Mouse (Mus musculus): Measurements from ENCODE around the gene Slc22a16. TPM values are rescaled to one million over a fixed set of nuclear protein-coding genes. Genes with fewer than 3 reads are reported as not detected.

Gene Slc22a16
- total RNA-seq, 1 experiment, result not detected

DNA sequence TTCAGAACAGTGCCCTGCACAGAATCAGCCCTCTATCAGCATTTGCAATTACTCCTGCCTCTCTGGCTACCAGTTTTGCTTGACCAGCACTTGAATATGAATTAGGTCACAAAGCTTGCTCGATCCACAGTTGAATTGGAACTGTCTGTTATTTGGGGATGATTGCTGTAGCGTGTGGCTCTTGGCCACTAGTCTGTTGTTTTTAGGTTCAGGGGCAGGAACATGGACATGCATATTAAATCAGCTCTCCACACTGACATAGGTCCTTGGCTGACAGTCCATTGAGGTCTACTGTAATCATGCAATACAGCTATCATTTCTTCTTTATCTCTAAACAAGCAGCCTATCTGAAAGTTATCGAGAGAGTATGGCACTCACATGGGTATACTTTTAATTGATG, 62.0 kb downstream of the Slc22a16 start:
- no peaks in the 10 kb centered on the region for H3K4me1 ChIP-seq (ENCODE audit: control insufficient read depth in 2 of 2, insufficient read depth in 2 of 2, low read length in 2 of 2, poor library complexity in 1 of 2)
- H3K9me3 ChIP-seq (ENCODE audit: control insufficient read depth, insufficient read depth, low read depth, low read length), result no peaks in the 10 kb centered on the region
- in situ Hi-C loops (cut with MboI; ENCODE audit: low sequenced_read_pairs in 2 of 2, unreplicated experiment in 2 of 2), result no loop called here
- H3K36me3 ChIP-seq (ENCODE audit: control insufficient read depth, insufficient read depth, low read length, poor library complexity, severe bottlenecking), result no peaks in the 10 kb centered on the region
- TF ChIP-seq CHD2 (IDR thresholded peaks at IDR 0.05; ENCODE audit: low read depth, low read length), result no peak
- TF ChIP-seq ZNF384 (IDR thresholded peaks at IDR 0.05; ENCODE audit: low read depth, low read length), result no peak
- TF ChIP-seq ZC3H11A (IDR thresholded peaks at IDR 0.05; ENCODE audit: borderline replicate concordance, low read depth, low read length), result no peak
- TF ChIP-seq MAFK (IDR thresholded peaks at IDR 0.05; ENCODE audit: insufficient read depth, low read depth, low read length), result no peak
- TF ChIP-seq HCFC1 (IDR thresholded peaks at IDR 0.05; ENCODE audit: borderline replicate concordance, insufficient read depth, low read length), result no peak
- H3K9ac ChIP-seq (ENCODE audit: insufficient read depth, low read depth, low read length, poor library complexity, severe bottlenecking), result no peak overlapping the region
- no peak for DNase-seq (ENCODE audit: low read depth, low spot score)
- H3K27ac ChIP-seq (ENCODE audit: insufficient read depth, low read depth, low read length, poor library complexity, severe bottlenecking), result no peak overlapping the region
- no peak overlapping the region for H3K4me3 ChIP-seq (ENCODE audit: insufficient read depth in 1 of 2, low read depth in 1 of 2, low read length in 2 of 2, poor library complexity in 1 of 2, severe bottlenecking in 1 of 2)

DNA sequence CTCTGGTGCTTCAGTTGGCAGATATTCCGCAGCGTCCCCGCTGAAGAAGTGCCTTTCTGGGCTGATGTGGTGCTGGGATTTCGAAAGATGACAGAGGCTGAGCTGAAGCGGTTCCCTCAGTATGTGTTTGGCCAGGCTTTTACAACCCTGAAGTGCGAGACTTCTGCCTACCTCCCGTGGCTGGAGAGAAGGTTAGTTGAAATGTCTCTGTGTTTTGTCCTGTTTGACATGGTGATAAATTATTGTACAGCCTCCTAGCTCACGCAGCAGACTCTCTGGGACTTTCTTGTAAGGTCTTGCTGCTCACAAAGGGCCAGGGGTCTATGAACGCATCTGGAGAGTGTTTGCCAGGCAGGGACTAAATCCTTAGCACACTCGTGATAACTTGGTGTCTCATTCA, 67.2 kb downstream of the Slc22a16 start:
- no peaks in the 10 kb centered on the region for H3K9me3 ChIP-seq (ENCODE audit: control insufficient read depth, insufficient read depth, low read depth, low read length)
- no peak overlapping the region for H3K9ac ChIP-seq (ENCODE audit: insufficient read depth, low read depth, low read length, poor library complexity, severe bottlenecking)
- no peak for DNase-seq (ENCODE audit: low read depth, low spot score)
- no peak overlapping the region for H3K27ac ChIP-seq (ENCODE audit: insufficient read depth, low read depth, low read length, poor library complexity, severe bottlenecking)
- TF ChIP-seq MAFK (IDR thresholded peaks at IDR 0.05; ENCODE audit: insufficient read depth, low read depth, low read length) (no peak), ZNF384 (IDR thresholded peaks at IDR 0.05; ENCODE audit: low read depth, low read length) (no peak), CHD2 (IDR thresholded peaks at IDR 0.05; ENCODE audit: low read depth, low read length) (no peak), HCFC1 (IDR thresholded peaks at IDR 0.05; ENCODE audit: borderline replicate concordance, insufficient read depth, low read length) (no peak), ZC3H11A (IDR thresholded peaks at IDR 0.05; ENCODE audit: borderline replicate concordance, low read depth, low read length) (no peak)
- H3K36me3 ChIP-seq (ENCODE audit: control insufficient read depth, insufficient read depth, low read length, poor library complexity, severe bottlenecking), result no peaks in the 10 kb centered on the region
- H3K4me3 ChIP-seq (ENCODE audit: insufficient read depth in 1 of 2, low read depth in 1 of 2, low read length in 2 of 2, poor library complexity in 1 of 2, severe bottlenecking in 1 of 2), result no peak overlapping the region
- in situ Hi-C loops (cut with MboI; ENCODE audit: low sequenced_read_pairs in 2 of 2, unreplicated experiment in 2 of 2), result no loop called here
- H3K4me1 ChIP-seq (ENCODE audit: control insufficient read depth in 2 of 2, insufficient read depth in 2 of 2, low read length in 2 of 2, poor library complexity in 1 of 2), result peaks cover 5 to 6% of the 10 kb centered on the region in 2 experiments

GRCm38 (mm10) chr10:40638276-40638675, 68.1 kb downstream of the Slc22a16 start:
- H3K36me3 ChIP-seq (ENCODE audit: control insufficient read depth, insufficient read depth, low read length, poor library complexity, severe bottlenecking), result no peaks in the 10 kb centered on the region
- no peak for DNase-seq (ENCODE audit: low read depth, low spot score)
- no peak overlapping the region for H3K4me3 ChIP-seq (ENCODE audit: insufficient read depth in 1 of 2, low read depth in 1 of 2, low read length in 2 of 2, poor library complexity in 1 of 2, severe bottlenecking in 1 of 2)
- no peaks in the 10 kb centered on the region for H3K9me3 ChIP-seq (ENCODE audit: control insufficient read depth, insufficient read depth, low read depth, low read length)
- TF ChIP-seq CHD2 (IDR thresholded peaks at IDR 0.05; ENCODE audit: low read depth, low read length) (no peak), MAFK (IDR thresholded peaks at IDR 0.05; ENCODE audit: insufficient read depth, low read depth, low read length) (no peak), ZC3H11A (IDR thresholded peaks at IDR 0.05; ENCODE audit: borderline replicate concordance, low read depth, low read length) (no peak), HCFC1 (IDR thresholded peaks at IDR 0.05; ENCODE audit: borderline replicate concordance, insufficient read depth, low read length) (no peak), ZNF384 (IDR thresholded peaks at IDR 0.05; ENCODE audit: low read depth, low read length) (no peak)
- in situ Hi-C loops (cut with MboI; ENCODE audit: low sequenced_read_pairs in 2 of 2, unreplicated experiment in 2 of 2), result no loop called here
- H3K9ac ChIP-seq (ENCODE audit: insufficient read depth, low read depth, low read length, poor library complexity, severe bottlenecking), result no peak overlapping the region
- no peak overlapping the region for H3K27ac ChIP-seq (ENCODE audit: insufficient read depth, low read depth, low read length, poor library complexity, severe bottlenecking)
- peaks cover 5 to 6% of the 10 kb centered on the region in 2 experiments for H3K4me1 ChIP-seq (ENCODE audit: control insufficient read depth in 2 of 2, insufficient read depth in 2 of 2, low read length in 2 of 2, poor library complexity in 1 of 2)

DNA sequence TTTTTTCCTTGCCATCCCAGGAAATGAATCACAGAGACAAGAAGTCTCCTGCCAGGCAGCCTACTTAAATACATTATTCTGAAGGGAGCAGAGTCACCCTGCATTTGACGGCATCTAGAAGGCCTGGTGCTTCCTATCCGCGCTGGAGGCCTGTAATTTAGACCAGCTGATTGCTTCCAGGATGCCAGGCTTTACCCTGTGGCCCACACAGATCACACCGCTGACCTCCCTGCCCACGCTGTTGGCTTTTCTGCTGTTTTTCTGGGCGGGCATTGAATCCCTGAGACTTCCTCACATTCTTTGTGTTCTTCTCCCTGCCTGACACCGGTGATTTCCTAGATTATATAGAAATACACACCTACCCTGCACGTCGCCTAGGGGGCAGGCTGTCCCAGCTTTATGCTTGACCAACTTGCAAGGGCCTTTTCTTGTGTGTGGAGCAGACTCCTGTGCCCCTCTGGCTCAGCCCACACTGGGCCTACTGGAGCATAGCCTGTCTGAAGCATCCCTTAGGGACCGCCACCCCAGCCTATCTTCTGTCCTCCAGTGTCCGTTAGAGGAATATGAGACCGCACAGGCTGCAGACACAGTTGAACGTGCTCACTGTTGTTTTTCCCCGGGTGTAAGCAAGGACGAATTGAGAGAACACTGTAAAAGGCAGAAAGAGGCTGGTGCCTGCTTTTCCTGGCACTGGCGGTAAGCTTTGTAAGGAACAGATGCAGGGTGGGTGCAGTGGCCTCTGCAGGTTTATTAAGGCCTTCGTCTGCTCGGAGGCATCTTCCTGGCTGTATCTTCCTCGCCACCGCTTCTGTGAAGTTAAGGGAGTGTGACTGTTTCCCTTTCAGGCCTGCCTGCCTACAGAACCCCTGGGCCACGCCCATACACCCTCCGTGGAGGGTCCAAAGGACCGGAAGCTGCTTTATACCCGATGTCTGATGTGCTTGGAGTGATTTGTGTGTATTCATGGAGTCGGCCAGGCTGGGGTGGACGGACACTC, 69.0 kb downstream of the Slc22a16 start:
- 0 out of 2 replicates have a peak overlapping the region, but pooled peaks have one; percentile 29 for H3K9ac ChIP-seq (ENCODE audit: insufficient read depth, low read depth, low read length, poor library complexity, severe bottlenecking)
- peak overlapping the region in 1 of 2 experiments; percentile 18; a peak in 3 of 4 replicates for H3K4me3 ChIP-seq (ENCODE audit: insufficient read depth in 1 of 2, low read depth in 1 of 2, low read length in 2 of 2, poor library complexity in 1 of 2, severe bottlenecking in 1 of 2)
- in situ Hi-C loops (cut with MboI; ENCODE audit: low sequenced_read_pairs in 2 of 2, unreplicated experiment in 2 of 2), result no loop called here
- peaks cover 5 to 6% of the 10 kb centered on the region in 2 experiments for H3K4me1 ChIP-seq (ENCODE audit: control insufficient read depth in 2 of 2, insufficient read depth in 2 of 2, low read length in 2 of 2, poor library complexity in 1 of 2)
- no peak for DNase-seq (ENCODE audit: low read depth, low spot score)
- no peak overlapping the region for H3K27ac ChIP-seq (ENCODE audit: insufficient read depth, low read depth, low read length, poor library complexity, severe bottlenecking)
- no peaks in the 10 kb centered on the region for H3K9me3 ChIP-seq (ENCODE audit: control insufficient read depth, insufficient read depth, low read depth, low read length)
- H3K36me3 ChIP-seq (ENCODE audit: control insufficient read depth, insufficient read depth, low read length, poor library complexity, severe bottlenecking), result no peaks in the 10 kb centered on the region
- no peak for TF ChIP-seq HCFC1 (IDR thresholded peaks at IDR 0.05; ENCODE audit: borderline replicate concordance, insufficient read depth, low read length)
- TF ChIP-seq ZNF384 (IDR thresholded peaks at IDR 0.05; ENCODE audit: low read depth, low read length), result no peak
- TF ChIP-seq CHD2 (IDR thresholded peaks at IDR 0.05; ENCODE audit: low read depth, low read length), result no peak
- no peak for TF ChIP-seq ZC3H11A (IDR thresholded peaks at IDR 0.05; ENCODE audit: borderline replicate concordance, low read depth, low read length)
- TF ChIP-seq MAFK (IDR thresholded peaks at IDR 0.05; ENCODE audit: insufficient read depth, low read depth, low read length), result no peak

Data from ES-E14 (cell line).